Mouse (Mus musculus) limb, embryonic 12.5 days (tissue): ENCODE data around the gene Rin3. TPM values are rescaled to one million over a fixed set of nuclear protein-coding genes. Genes with fewer than 3 reads are reported as not detected.

Experiments used
- ATAC-seq: fragments of 200-750 bp; cut with Nextera tagmentation; 2 replicates; pipeline ENCODE4 v1.8.0; 2017; ENCODE audit warnings: low read depth, moderate TSS enrichment; ENCODE audit not compliant: insufficient number of reproducible peaks, insufficient read depth, low FRiP score, low TSS enrichment
- H3K27ac ChIP-seq: fragments of 300-500 bp; sonication (generic); 2 replicates; pipeline ENCODE4 v1.5.1; 2016; ENCODE audit warnings: mild to moderate bottlenecking, moderate library complexity
- H3K27me3 ChIP-seq: fragments of 300-500 bp; sonication (generic); 2 replicates; pipeline ENCODE4 v1.6.1; 2016; ENCODE audit warnings: mild to moderate bottlenecking, moderate library complexity
- H3K36me3 ChIP-seq: fragments of 300-500 bp; sonication (generic); 2 replicates; pipeline ENCODE4 v1.6.1; 2016; ENCODE audit warnings: mild to moderate bottlenecking, moderate library complexity
- H3K4me1 ChIP-seq: fragments of 300-500 bp; sonication (generic); replicated peaks from 2 replicates; pipeline ENCODE4 v1.6.1; 2016
- H3K4me2 ChIP-seq: fragments of 300-500 bp; sonication (generic); 2 replicates; pipeline ENCODE4 v1.6.1; 2016; ENCODE audit warnings: mild to moderate bottlenecking, moderate library complexity
- H3K4me3 ChIP-seq: fragments of 300-500 bp; sonication (generic); replicated peaks from 2 replicates; pipeline ENCODE4 v1.5.1; 2016; ENCODE audit warnings: mild to moderate bottlenecking
- H3K9ac ChIP-seq: fragments of 300-500 bp; sonication (generic); replicated peaks from 2 replicates; pipeline ENCODE4 v1.6.1; 2016; ENCODE audit warnings: mild to moderate bottlenecking, moderate library complexity
- H3K9me3 ChIP-seq: fragments of 300-500 bp; sonication (generic); 2 replicates; pipeline ENCODE4 v1.6.1; 2016; ENCODE audit warnings: mild to moderate bottlenecking, moderate library complexity
- WGBS: fragments of 180-500 bp; shearing (Covaris S2); methylation state at CpG from one replicate; pipeline ENCODE4 v1.1.7; 2016; 5-methylcytosine and 5-hydroxymethylcytosine counted together
- polyA plus RNA-seq: library from polyadenylated mRNA; unstranded; fragments of >200 nt; fragmentation: Nextera tagmentation; extraction: Ambion mirVana; gene quantifications from 2 replicates; pipeline ENCODE4 v1.2.1, GENCODE M21; 2016

Gene Rin3
- polyA plus RNA-seq, 1 experiment from 2014 or later: 4.4 TPM

- Histone ChIP-seq H3K4me3 (no peak overlapping the region), H3K36me3 (peaks cover 30% of the 10 kb centered on the region), H3K27ac (no peak overlapping the region; the same call in 1 of the 2 replicates), H3K4me2 (no peak overlapping the region), H3K4me1 (no peaks in the 10 kb centered on the region), H3K27me3 (no peaks in the 10 kb centered on the region), H3K9me3 (peaks cover 6% of the 10 kb centered on the region; the same call in 1 of the 2 replicates), H3K9ac (no peak overlapping the region)
- ATAC-seq: no peak
- WGBS: 76% methylated on average over 2 of the region's 2 CpGs
Measured at GRCm38 (mm10) chr12:102424456-102424855, 141.6 kb downstream of the Rin3 start.

GRCm38 (mm10) chr12:102425048-102425578 lies 142.3 kb downstream of the Rin3 start:
- H3K36me3 ChIP-seq: peaks cover 30% of the 10 kb centered on the region
- H3K9ac ChIP-seq: no peak overlapping the region
- H3K4me1 ChIP-seq: no peaks in the 10 kb centered on the region
- H3K9me3 ChIP-seq: peaks cover 6% of the 10 kb centered on the region; the same call in 1 of the 2 replicates
- H3K4me2 ChIP-seq: no peak overlapping the region
- H3K27ac ChIP-seq: no peak overlapping the region
- 64% methylated on average over 4 of the region's 4 CpGs for WGBS
- H3K4me3 ChIP-seq: no peak overlapping the region
- 0 out of 2 replicates have a peak, but pooled peaks have one; percentile 52 for ATAC-seq
- no peaks in the 10 kb centered on the region for H3K27me3 ChIP-seq

GRCm38 (mm10) chr12:102426285-102426684 lies 143.4 kb downstream of the Rin3 start:
- Histone ChIP-seq H3K36me3 (peaks cover 28% of the 10 kb centered on the region), H3K4me3 (no peak overlapping the region), H3K27me3 (no peaks in the 10 kb centered on the region), H3K9ac (no peak overlapping the region), H3K4me2 (no peak overlapping the region), H3K9me3 (peaks cover 6% of the 10 kb centered on the region; the same call in 1 of the 2 replicates), H3K4me1 (no peaks in the 10 kb centered on the region), H3K27ac (no peak overlapping the region)
- WGBS: 93% methylated on average over 7 of the region's 7 CpGs
- 0 out of 2 replicates have a peak, but pooled peaks have one; percentile 20 for ATAC-seq

- 95% methylated on average over 5 of the region's 5 CpGs for WGBS
- H3K27me3 ChIP-seq: no peaks in the 10 kb centered on the region
- no peak overlapping the region for H3K4me2 ChIP-seq
- peaks cover 5% of the 10 kb centered on the region for H3K36me3 ChIP-seq
- no peak overlapping the region for H3K4me3 ChIP-seq
- ATAC-seq: no peak
- H3K9me3 ChIP-seq: peaks cover 6% of the 10 kb centered on the region; the same call in 1 of the 2 replicates
- H3K4me1 ChIP-seq: no peaks in the 10 kb centered on the region
- H3K27ac ChIP-seq: no peak overlapping the region
- no peak overlapping the region for H3K9ac ChIP-seq
Measured at GRCm38 (mm10) chr12:102429656-102430055, 146.8 kb downstream of the Rin3 start.

GRCm38 (mm10) chr12:102430228-102430627 lies 147.4 kb downstream of the Rin3 start:
- no peak for ATAC-seq
- Histone ChIP-seq H3K36me3 (peaks cover 5% of the 10 kb centered on the region), H3K27me3 (no peaks in the 10 kb centered on the region), H3K9ac (no peak overlapping the region), H3K27ac (no peak overlapping the region), H3K4me1 (no peaks in the 10 kb centered on the region), H3K9me3 (peaks cover 6% of the 10 kb centered on the region; the same call in 1 of the 2 replicates), H3K4me3 (no peak overlapping the region), H3K4me2 (no peak overlapping the region)
- 80% methylated on average over 4 of the region's 4 CpGs for WGBS

- Histone ChIP-seq H3K27ac (no peak overlapping the region), H3K27me3 (no peaks in the 10 kb centered on the region), H3K4me1 (no peaks in the 10 kb centered on the region), H3K36me3 (no peaks in the 10 kb centered on the region), H3K4me3 (no peak overlapping the region), H3K9ac (no peak overlapping the region), H3K4me2 (no peak overlapping the region), H3K9me3 (no peaks in the 10 kb centered on the region)
- no peak for ATAC-seq
- WGBS: 81% methylated on average over 12 of the region's 12 CpGs
Measured at GRCm38 (mm10) chr12:102432238-102432637, 149.4 kb downstream of the Rin3 start.

- no peak for ATAC-seq
- H3K4me3 ChIP-seq: no peak overlapping the region
- H3K4me1 ChIP-seq: peaks cover 13% of the 10 kb centered on the region
- no peaks in the 10 kb centered on the region for H3K9me3 ChIP-seq
- H3K9ac ChIP-seq: no peak overlapping the region
- H3K36me3 ChIP-seq: no peaks in the 10 kb centered on the region
- 93% methylated on average over 4 of the region's 4 CpGs for WGBS
- H3K4me2 ChIP-seq: no peak overlapping the region
- H3K27me3 ChIP-seq: no peaks in the 10 kb centered on the region
- no peak overlapping the region for H3K27ac ChIP-seq
Measured at GRCm38 (mm10) chr12:102434107-102434506, 151.3 kb downstream of the Rin3 start.

GRCm38 (mm10) chr12:102436939-102437526 lies 154.2 kb downstream of the Rin3 start:
- peaks cover 13% of the 10 kb centered on the region for H3K4me1 ChIP-seq
- 79% methylated on average over 10 of the region's 10 CpGs for WGBS

GRCm38 (mm10) chr12:102437952-102438351 lies 155.1 kb downstream of the Rin3 start:
- H3K27me3 ChIP-seq: no peaks in the 10 kb centered on the region
- no peak overlapping the region for H3K4me3 ChIP-seq
- 77% methylated on average over 5 of the region's 5 CpGs for WGBS
- H3K4me1 ChIP-seq: peaks cover 13% of the 10 kb centered on the region
- H3K36me3 ChIP-seq: no peaks in the 10 kb centered on the region
- H3K9ac ChIP-seq: no peak overlapping the region
- H3K27ac ChIP-seq: no peak overlapping the region
- no peak for ATAC-seq
- peak overlapping the region; percentile 65; the same call in 1 of the 2 replicates for H3K4me2 ChIP-seq
- H3K9me3 ChIP-seq: no peaks in the 10 kb centered on the region

More at GRCm38 (mm10) chr12:102436939-102437526, 154.2 kb downstream of the Rin3 start:
- no peak for ATAC-seq
- Histone ChIP-seq H3K4me3 (no peak overlapping the region), H3K27ac (no peak overlapping the region), H3K9me3 (no peaks in the 10 kb centered on the region), H3K9ac (no peak overlapping the region), H3K4me2 (no peak overlapping the region), H3K27me3 (no peaks in the 10 kb centered on the region), H3K36me3 (no peaks in the 10 kb centered on the region)

GRCm38 (mm10) chr12:102438983-102439631 lies 156.3 kb downstream of the Rin3 start:
- H3K9ac ChIP-seq: peak overlapping the region; percentile 61
- peak; percentile 18; the same call in 1 of the 2 replicates for ATAC-seq
- no peaks in the 10 kb centered on the region for H3K36me3 ChIP-seq
- peaks cover 13% of the 10 kb centered on the region for H3K4me1 ChIP-seq
- no peaks in the 10 kb centered on the region for H3K27me3 ChIP-seq
- H3K27ac ChIP-seq: peak overlapping the region; percentile 67
- H3K9me3 ChIP-seq: no peaks in the 10 kb centered on the region
- WGBS: 2% methylated on average over 20 of the region's 20 CpGs
- H3K4me2 ChIP-seq: peak overlapping the region; percentile 65
- H3K4me3 ChIP-seq: peak overlapping the region; percentile 63

GRCm38 (mm10) chr12:102439632-102440023 lies 156.8 kb downstream of the Rin3 start, which contains the start of gene Lgmn:
Lgmn (minus strand) TSS chr12:102439813.
- under 1% methylated on average over 28 of the region's 28 CpGs for WGBS
- H3K27me3 ChIP-seq: no peaks in the 10 kb centered on the region
- peak within 1 kb of the TSS; percentile 67 for H3K27ac ChIP-seq
- ATAC-seq: peak; percentile 100
- H3K9me3 ChIP-seq: no peaks in the 10 kb centered on the region
- H3K9ac ChIP-seq: peak within 1 kb of the TSS; percentile 61
- H3K4me1 ChIP-seq: peaks cover 13% of the 10 kb centered on the region
- H3K4me3 ChIP-seq: peak within 1 kb of the TSS; percentile 63
- H3K36me3 ChIP-seq: no peaks in the 10 kb centered on the region
- H3K4me2 ChIP-seq: peak within 1 kb of the TSS; percentile 65
